Mouse (Mus musculus) heart, embryonic 13.5 days (tissue): ENCODE measurements around the gene Sgsm3. TPM values are rescaled to one million over a fixed set of nuclear protein-coding genes. Genes with fewer than 3 reads are reported as not detected.

Experiments used
- ATAC-seq: fragments of 200-750 bp; cut with Nextera tagmentation; 2 replicates; pipeline ENCODE4 v1.8.0; 2017; ENCODE audit warnings: moderate TSS enrichment; ENCODE audit not compliant: insufficient number of reproducible peaks, low FRiP score, low TSS enrichment; ENCODE audit errors: extremely low read depth
- H3K27ac ChIP-seq: fragments of 300-500 bp; sonication (generic); replicated peaks from 2 replicates; pipeline ENCODE4 v1.5.1; 2015; ENCODE audit warnings: moderate library complexity, mild to moderate bottlenecking, inconsistent platforms
- H3K27me3 ChIP-seq: fragments of 300-500 bp; sonication (generic); replicated peaks from 2 replicates; pipeline ENCODE4 v1.6.1; 2015; ENCODE audit warnings: mild to moderate bottlenecking, inconsistent platforms
- H3K36me3 ChIP-seq: fragments of 300-500 bp; sonication (generic); 2 replicates; pipeline ENCODE4 v1.6.1; 2015; ENCODE audit warnings: mild to moderate bottlenecking, inconsistent platforms
- H3K4me1 ChIP-seq: fragments of 300-500 bp; sonication (generic); 2 replicates; pipeline ENCODE4 v1.6.1; 2015; ENCODE audit warnings: inconsistent platforms
- H3K4me2 ChIP-seq: fragments of 300-500 bp; sonication (generic); 2 replicates; pipeline ENCODE4 v1.6.1; 2015; ENCODE audit warnings: inconsistent platforms, mild to moderate bottlenecking, moderate library complexity
- H3K4me3 ChIP-seq: fragments of 300-500 bp; sonication (generic); 2 replicates; pipeline ENCODE4 v1.5.1; 2015; ENCODE audit warnings: moderate library complexity, mild to moderate bottlenecking, inconsistent platforms
- H3K9ac ChIP-seq: fragments of 300-500 bp; sonication (generic); 2 replicates; pipeline ENCODE4 v1.6.1; 2015; ENCODE audit warnings: inconsistent platforms, mild to moderate bottlenecking, moderate library complexity
- H3K9me3 ChIP-seq: fragments of 300-500 bp; sonication (generic); 2 replicates; pipeline ENCODE4 v1.6.1; 2016; ENCODE audit warnings: inconsistent platforms
- WGBS: fragments of 180-500 bp; shearing (Covaris S2); methylation state at CpG from one replicate; pipeline ENCODE4 v1.1.7; 2015; ENCODE audit warnings: mixed read lengths; 5-methylcytosine and 5-hydroxymethylcytosine counted together
- microRNA-seq: library from miRNA; unstranded; fragments of <30 nt; microRNA quantifications from one replicate; pipeline ENCODE4, GENCODE M21; 2016
- polyA plus RNA-seq: library from polyadenylated mRNA; unstranded; fragments of >200 nt; fragmentation: Nextera tagmentation; extraction: Ambion mirVana; gene quantifications from 2 replicates; pipeline ENCODE4 v1.2.1, GENCODE M21; 2015

The Sgsm3 gene
- polyA plus RNA-seq, 1 experiment from 2014 or later: 14.2 TPM

GRCm38 (mm10) chr15:81045336-81045735 lies 67.8 kb downstream of the Sgsm3 start:
- Histone ChIP-seq H3K9me3 (no peaks in the 10 kb centered on the region), H3K4me3 (no peak overlapping the region), H3K36me3 (peaks cover 10% of the 10 kb centered on the region), H3K27ac (no peak overlapping the region), H3K9ac (no peak overlapping the region), H3K4me2 (no peak overlapping the region), H3K27me3 (no peaks in the 10 kb centered on the region), H3K4me1 (peaks cover 38% of the 10 kb centered on the region)
- ATAC-seq: no peak
- WGBS: 70% methylated on average over 4 of the region's 4 CpGs

GRCm38 (mm10) chr15:81046061-81046460 lies 68.5 kb downstream of the Sgsm3 start:
- Histone ChIP-seq H3K9ac (no peak overlapping the region), H3K36me3 (peaks cover 10% of the 10 kb centered on the region), H3K4me2 (no peak overlapping the region), H3K27ac (no peak overlapping the region), H3K27me3 (no peaks in the 10 kb centered on the region), H3K9me3 (no peaks in the 10 kb centered on the region), H3K4me1 (peaks cover 44% of the 10 kb centered on the region), H3K4me3 (no peak overlapping the region)
- 89% methylated on average over 7 of the region's 7 CpGs for whole genome bisulfite sequencing
- ATAC-seq: no peak

GRCm38 (mm10) chr15:81047497-81047896 lies 69.9 kb downstream of the Sgsm3 start:
- Histone ChIP-seq H3K4me1 (peaks cover 37% of the 10 kb centered on the region), H3K27me3 (no peaks in the 10 kb centered on the region), H3K4me2 (no peak overlapping the region), H3K9ac (peak overlapping the region; percentile 33; the same call in 1 of the 2 replicates), H3K4me3 (no peak overlapping the region), H3K27ac (no peak overlapping the region), H3K9me3 (no peaks in the 10 kb centered on the region), H3K36me3 (peaks cover 10% of the 10 kb centered on the region)
- WGBS: 28% methylated on average over 10 of the region's 10 CpGs
- ATAC-seq: peak; percentile 46; the same call in 1 of the 2 replicates

GRCm38 (mm10) chr15:81049401-81050053 lies 72.0 kb downstream of the Sgsm3 start:
- Histone ChIP-seq H3K27ac (no peak overlapping the region), H3K4me3 (no peak overlapping the region)

GRCm38 (mm10) chr15:81050488-81050887 lies 72.9 kb downstream of the Sgsm3 start:
- Histone ChIP-seq H3K9me3 (no peaks in the 10 kb centered on the region), H3K9ac (no peak overlapping the region; the same call in 1 of the 2 replicates), H3K4me3 (no peak overlapping the region), H3K4me2 (no peak overlapping the region), H3K36me3 (no peaks in the 10 kb centered on the region), H3K4me1 (peaks cover 26% of the 10 kb centered on the region), H3K27me3 (no peaks in the 10 kb centered on the region), H3K27ac (no peak overlapping the region)
- no peak for ATAC-seq
- 18% methylated on average over 3 of the region's 3 CpGs for WGBS

More at GRCm38 (mm10) chr15:81049401-81050053, 72.0 kb downstream of the Sgsm3 start:
- 68% methylated on average over 6 of the region's 6 CpGs for WGBS
- no peaks in the 10 kb centered on the region for H3K9me3 ChIP-seq
- peaks cover 30% of the 10 kb centered on the region for H3K4me1 ChIP-seq
- no peaks in the 10 kb centered on the region for H3K27me3 ChIP-seq
- no peak overlapping the region for H3K9ac ChIP-seq
- no peak overlapping the region for H3K4me2 ChIP-seq
- H3K36me3 ChIP-seq: peaks cover 5% of the 10 kb centered on the region; the same call in 1 of the 2 replicates
- ATAC-seq: no peak

GRCm38 (mm10) chr15:81052491-81052890 lies 74.9 kb downstream of the Sgsm3 start:
- no peak overlapping the region for H3K9ac ChIP-seq
- ATAC-seq: no peak

GRCm38 (mm10) chr15:81055488-81055887 lies 77.9 kb downstream of the Sgsm3 start:
- H3K9me3 ChIP-seq: no peaks in the 10 kb centered on the region
- no peak for ATAC-seq
- H3K4me1 ChIP-seq: peaks cover 11% of the 10 kb centered on the region
- H3K36me3 ChIP-seq: no peaks in the 10 kb centered on the region
- H3K27ac ChIP-seq: no peak overlapping the region
- no peak overlapping the region for H3K4me3 ChIP-seq
- 0 out of 2 replicates have a peak, but pooled peaks cover 3% of the 10 kb centered on the region for H3K27me3 ChIP-seq
- no peak overlapping the region for H3K9ac ChIP-seq
- H3K4me2 ChIP-seq: no peak overlapping the region
- WGBS: 86% methylated on average over 2 of the region's 2 CpGs

More at GRCm38 (mm10) chr15:81052491-81052890, 74.9 kb downstream of the Sgsm3 start:
- no peaks in the 10 kb centered on the region for H3K9me3 ChIP-seq
- H3K27ac ChIP-seq: no peak overlapping the region
- 85% methylated on average over 5 of the region's 5 CpGs for WGBS
- no peak overlapping the region for H3K4me3 ChIP-seq
- no peaks in the 10 kb centered on the region for H3K27me3 ChIP-seq
- peaks cover 23% of the 10 kb centered on the region for H3K4me1 ChIP-seq
- H3K4me2 ChIP-seq: no peak overlapping the region
- H3K36me3 ChIP-seq: no peaks in the 10 kb centered on the region

GRCm38 (mm10) chr15:81057736-81058135 lies 80.2 kb downstream of the Sgsm3 start:
- 87% methylated on average over 5 of the region's 5 CpGs for WGBS
- peaks cover 15% of the 10 kb centered on the region for H3K4me1 ChIP-seq

GRCm38 (mm10) chr15:81060975-81061374 lies 83.4 kb downstream of the Sgsm3 start:
- Histone ChIP-seq H3K4me1 (peaks cover 38% of the 10 kb centered on the region), H3K9me3 (no peaks in the 10 kb centered on the region), H3K27me3 (peaks cover 27% of the 10 kb centered on the region), H3K36me3 (no peaks in the 10 kb centered on the region), H3K27ac (no peak overlapping the region), H3K4me2 (no peak overlapping the region), H3K9ac (no peak overlapping the region), H3K4me3 (no peak overlapping the region)
- WGBS: 92% methylated on average over 2 of the region's 2 CpGs
- no peak for ATAC-seq

More at GRCm38 (mm10) chr15:81057736-81058135, 80.2 kb downstream of the Sgsm3 start:
- ATAC-seq: no peak
- Histone ChIP-seq H3K4me3 (no peak overlapping the region), H3K36me3 (no peaks in the 10 kb centered on the region), H3K27me3 (0 out of 2 replicates have a peak, but pooled peaks cover 6% of the 10 kb centered on the region), H3K9ac (no peak overlapping the region), H3K9me3 (no peaks in the 10 kb centered on the region), H3K4me2 (no peak overlapping the region), H3K27ac (no peak overlapping the region)

Small RNA genes within 50 kb of the gene (microRNA-seq; reads per million reads assigned to microRNA genes)
- 14.9 reads per million, percentile 31 among the genes with 10 or more reads in this experiment for gene Mir5113

Other genes with a start within 250 kb of the Sgsm3 start
- 144 and 153 TPM in 2 replicates for gene Adsl, start 29.3 kb upstream of the Sgsm3 start, polyA plus RNA-seq
- 13.9 and 15.9 TPM in 2 replicates for gene Mrtfa, start 213.0 kb downstream of the Sgsm3 start, polyA plus RNA-seq